Mouse (Mus musculus) liver, embryonic 14.5 days (tissue): ENCODE measurements around the gene Pepd.

Experiments
- CTCF ChIP-seq: IDR thresholded peaks from 2 replicates; pipeline ENCODE4 v1.5.1; 2016; ENCODE audit warnings: antibody characterized with exemption, low read depth, control low read depth
- EP300 ChIP-seq: IDR thresholded peaks from 2 replicates; pipeline ENCODE4 v1.6.1; 2016; ENCODE audit warnings: antibody characterized with exemption, low read depth

DNA sequence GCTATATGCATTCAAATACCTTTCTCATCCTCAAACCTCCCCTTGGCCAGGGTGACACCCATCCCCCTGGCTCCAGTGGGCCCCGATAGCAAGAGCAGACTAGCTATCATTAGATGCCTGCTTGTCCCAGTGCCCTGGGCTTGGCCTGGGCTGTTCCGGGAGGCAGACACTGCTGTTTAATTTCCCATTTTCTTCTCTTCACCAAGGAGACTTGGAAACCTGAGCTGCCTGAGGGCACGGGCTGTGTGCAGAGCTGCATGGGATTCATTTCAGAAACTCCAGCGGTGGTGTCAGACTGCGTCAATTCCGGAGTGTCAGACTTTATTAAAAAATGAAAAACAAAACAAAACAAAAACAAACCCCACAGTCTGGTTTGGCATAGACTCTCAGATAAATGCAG is 44.9 kb upstream of the Pepd start:
- TF ChIP-seq CTCF: no peak
- TF ChIP-seq EP300: no peak
